Mouse (Mus musculus) embryonic facial prominence, embryonic 14.5 days (tissue): ENCODE data around the gene Fpr3. TPM values are rescaled to one million over a fixed set of nuclear protein-coding genes. Genes with fewer than 3 reads are reported as not detected.

Experiments used
- ATAC-seq: fragments of 200-750 bp; cut with Nextera tagmentation; 2 replicates; pipeline ENCODE4 v1.8.0; 2017; ENCODE audit warnings: low read depth, moderate number of reproducible peaks, moderate TSS enrichment
- DNase-seq: peaks from one replicate; pipeline ENCODE4 v3.0.0-alpha.2; 2015; ENCODE audit warnings: low spot score
- H3K27ac ChIP-seq: fragments of 300-500 bp; sonication (generic); replicated peaks from 2 replicates; pipeline ENCODE4 v1.5.1; 2014; ENCODE audit warnings: low read depth, mild to moderate bottlenecking, low read length, moderate library complexity
- H3K27me3 ChIP-seq: fragments of 300-500 bp; sonication (generic); replicated peaks from 2 replicates; pipeline ENCODE4 v1.6.1; 2014; ENCODE audit warnings: low read length; ENCODE audit not compliant: control insufficient read depth, insufficient read depth
- H3K36me3 ChIP-seq: fragments of 300-500 bp; sonication (generic); 2 replicates; pipeline ENCODE4 v1.6.1; 2014; ENCODE audit warnings: low read length, mixed read lengths; ENCODE audit not compliant: control insufficient read depth, insufficient read depth
- H3K4me1 ChIP-seq: fragments of 300-500 bp; sonication (generic); 2 replicates; pipeline ENCODE4 v1.6.1; 2014; ENCODE audit warnings: antibody characterized with exemption, low read length; ENCODE audit not compliant: control insufficient read depth, insufficient read depth
- H3K4me2 ChIP-seq: fragments of 300-500 bp; sonication (generic); 2 replicates; pipeline ENCODE4 v1.6.1; 2014; ENCODE audit warnings: low read depth, mild to moderate bottlenecking, low read length, moderate library complexity, mixed read lengths
- H3K4me3 ChIP-seq: fragments of 300-500 bp; sonication (generic); 2 replicates; pipeline ENCODE4 v1.5.1; 2014; ENCODE audit warnings: low read depth, mild to moderate bottlenecking, low read length
- H3K9ac ChIP-seq: fragments of 300-500 bp; sonication (generic); 2 replicates; pipeline ENCODE4 v1.6.1; 2014; ENCODE audit warnings: low read depth, mild to moderate bottlenecking, low read length, moderate library complexity, mixed read lengths
- H3K9me3 ChIP-seq: fragments of 300-500 bp; sonication (generic); 2 replicates; pipeline ENCODE4 v1.6.1; 2016; ENCODE audit warnings: low read length; ENCODE audit not compliant: control insufficient read depth
- WGBS: fragments of 180-500 bp; shearing (Covaris S2); extraction: QIAGEN DNeasy Blood & Tissue Kit; methylation state at CpG from one replicate; pipeline ENCODE4 v1.1.7; 2014; 5-methylcytosine and 5-hydroxymethylcytosine counted together
- polyA plus RNA-seq: library from polyadenylated mRNA; unstranded; fragments of >200 nt; fragmentation: Nextera tagmentation; extraction: Ambion mirVana; gene quantifications from 2 replicates; pipeline ENCODE4 v1.2.1, GENCODE M21; 2014

The Fpr3 gene
- polyA plus RNA-seq, 1 experiment from 2014 or later = not detected

- Histone ChIP-seq H3K4me2 (no peak overlapping the region), H3K9me3 (no peaks in the 10 kb centered on the region), H3K27me3 (0 out of 2 replicates have a peak, but pooled peaks cover 4% of the 10 kb centered on the region), H3K36me3 (no peaks in the 10 kb centered on the region), H3K4me1 (peaks cover 6% of the 10 kb centered on the region), H3K27ac (no peak overlapping the region), H3K4me3 (no peak overlapping the region), H3K9ac (no peak overlapping the region)
- peak; percentile 28; the same call in 1 of the 2 replicates for ATAC-seq
- WGBS = 26% methylated on average over 40 of the region's 55 CpGs
- no peak for DNase-seq
Observed at GRCm38 (mm10) chr17:17849906-17850712, 37.5 kb upstream of the Fpr3 start.

DNA sequence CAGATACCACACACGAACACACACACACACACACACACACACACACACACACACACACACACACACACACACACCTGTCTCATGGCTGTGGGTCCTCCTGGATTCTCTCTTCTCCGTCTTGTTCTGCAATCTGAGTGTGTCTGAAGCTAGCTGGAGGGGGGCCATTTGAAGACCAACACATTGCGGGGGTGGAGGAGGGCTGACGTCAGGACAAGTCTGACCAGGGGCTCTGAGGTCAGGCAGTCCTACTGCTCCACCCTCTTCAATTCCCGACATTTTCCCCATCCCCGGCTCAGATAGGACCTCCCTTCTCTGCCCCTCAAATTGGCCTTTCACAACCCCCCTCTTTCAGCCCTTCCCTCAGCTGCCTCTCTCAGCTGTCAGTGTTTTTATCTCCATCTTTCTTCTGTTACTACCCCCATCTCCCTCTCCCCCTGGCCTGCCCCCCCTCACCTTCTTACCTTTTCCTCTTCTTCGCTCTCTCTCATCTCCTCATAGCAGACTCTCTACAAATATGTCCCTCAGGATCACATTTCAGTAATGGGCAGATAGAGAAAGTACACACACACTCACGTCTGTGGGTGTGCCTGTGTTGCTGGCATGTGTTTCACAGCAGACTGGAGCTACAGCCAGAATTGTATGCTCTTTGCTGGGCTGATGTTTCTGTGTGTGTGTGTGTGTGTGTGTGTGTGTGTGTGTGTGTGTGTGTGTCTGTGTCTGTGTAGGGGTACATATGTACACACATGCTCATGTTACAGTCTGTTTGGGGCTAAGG is 32.4 kb upstream of the Fpr3 start, which contains the start of gene Has1:
Gene Has1, minus strand, starts transcription at position 142 of the 775 bp plus-strand sequence.
- 0 out of 2 replicates have a peak within 1 kb of the TSS, but pooled peaks have one; percentile 15 for H3K4me2 ChIP-seq
- 27% methylated on average over 7 of the region's 8 CpGs for WGBS
- H3K36me3 ChIP-seq = 0 out of 2 replicates have a peak, but pooled peaks cover 5% of the 10 kb centered on the region
- ATAC-seq = peak; percentile 34; the same call in 1 of the 2 replicates
- peaks cover 8% of the 10 kb centered on the region for H3K4me1 ChIP-seq
- no peaks in the 10 kb centered on the region for H3K27me3 ChIP-seq
- H3K4me3 ChIP-seq = no peak within 1 kb of the TSS
- DNase-seq = peak; percentile 30
- H3K9ac ChIP-seq = no peak within 1 kb of the TSS
- H3K27ac ChIP-seq = 0 out of 2 replicates have a peak within 1 kb of the TSS, but pooled peaks have one; percentile 15
- no peaks in the 10 kb centered on the region for H3K9me3 ChIP-seq

DNA sequence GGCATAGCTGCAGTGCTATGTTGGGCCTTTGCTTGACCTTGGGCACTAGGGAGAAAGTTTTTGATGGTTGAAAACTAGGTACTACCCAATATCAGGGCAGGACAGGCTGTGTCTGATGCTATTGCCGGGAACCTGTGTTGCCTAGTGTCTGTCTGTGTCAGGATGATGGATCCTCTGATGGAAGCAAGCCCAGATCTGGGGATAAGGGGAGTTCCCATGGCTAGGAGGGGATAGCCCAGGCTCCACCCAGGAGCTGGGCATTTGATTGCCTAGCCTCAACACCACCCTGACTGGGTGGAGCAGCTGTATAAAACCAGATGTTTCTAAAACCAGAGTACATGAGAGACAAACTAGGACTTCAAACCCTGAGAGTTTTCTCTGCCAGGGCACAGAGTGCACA is 31.0 kb upstream of the Fpr3 start:
- WGBS = 79% methylated on average over 1 of the region's 1 CpGs
- DNase-seq = no peak

DNA sequence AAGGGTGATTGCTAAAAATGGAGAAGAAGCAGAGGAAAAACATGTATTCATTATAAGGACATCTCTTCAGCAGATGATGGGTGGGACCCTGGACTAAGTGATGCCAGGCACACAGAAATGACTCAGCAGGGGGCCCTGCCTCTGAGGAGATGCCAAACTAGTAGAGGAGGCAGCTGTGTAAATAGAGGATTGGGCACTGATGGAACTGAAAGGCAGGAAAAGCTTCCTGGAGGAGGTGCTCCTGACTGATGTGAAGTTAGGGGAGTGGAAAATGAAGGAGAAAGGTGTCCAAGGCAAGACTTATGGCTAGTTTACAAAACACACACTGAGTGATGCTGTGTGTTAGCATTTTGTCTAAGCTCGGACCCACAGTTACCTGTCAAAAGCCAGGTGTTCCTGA is 30.2 kb upstream of the Fpr3 start:
- 75% methylated on average over 1 of the region's 1 CpGs for WGBS

More for the DNA sequence above, 31.0 kb upstream of the Fpr3 start:
- no peak for ATAC-seq
- H3K4me2 ChIP-seq = no peak overlapping the region
- H3K27ac ChIP-seq = no peak overlapping the region
- peaks cover 8% of the 10 kb centered on the region for H3K4me1 ChIP-seq
- H3K36me3 ChIP-seq = 0 out of 2 replicates have a peak, but pooled peaks cover 5% of the 10 kb centered on the region
- H3K9ac ChIP-seq = no peak overlapping the region
- no peaks in the 10 kb centered on the region for H3K27me3 ChIP-seq
- H3K9me3 ChIP-seq = no peaks in the 10 kb centered on the region
- H3K4me3 ChIP-seq = no peak overlapping the region

DNA sequence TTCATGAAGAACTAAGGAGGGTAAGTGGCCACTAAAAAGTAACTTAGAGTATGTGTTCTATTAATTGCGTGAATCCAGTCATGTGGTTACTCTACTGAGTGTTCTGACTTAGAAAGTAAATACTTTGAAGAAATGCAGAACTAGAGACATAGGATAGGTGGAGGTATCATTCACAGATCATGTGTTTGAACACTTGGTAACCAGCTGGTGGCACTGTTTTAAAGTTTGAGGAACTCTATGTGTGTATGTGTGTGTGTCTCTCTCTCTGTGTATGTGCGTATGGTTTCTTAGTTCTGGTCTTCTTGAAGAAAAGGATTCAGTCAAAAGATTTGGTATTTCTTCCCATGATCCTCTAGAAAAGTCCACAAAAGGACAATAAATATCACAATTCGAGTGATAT is 27.5 kb upstream of the Fpr3 start:
- H3K9ac ChIP-seq = no peak overlapping the region
- no peak overlapping the region for H3K4me3 ChIP-seq
- peaks cover 21% of the 10 kb centered on the region; the same call in 1 of the 2 replicates for H3K36me3 ChIP-seq
- H3K27me3 ChIP-seq = no peaks in the 10 kb centered on the region
- H3K27ac ChIP-seq = no peak overlapping the region
- ATAC-seq (no peak), DNase-seq (no peak)
- H3K4me2 ChIP-seq = no peak overlapping the region
- no peaks in the 10 kb centered on the region for H3K9me3 ChIP-seq
- peaks cover 3% of the 10 kb centered on the region for H3K4me1 ChIP-seq
- WGBS = 86% methylated on average over 3 of the region's 3 CpGs

More for the DNA sequence above, 30.2 kb upstream of the Fpr3 start:
- Histone ChIP-seq H3K9ac (no peak overlapping the region), H3K27ac (no peak overlapping the region), H3K27me3 (no peaks in the 10 kb centered on the region), H3K9me3 (no peaks in the 10 kb centered on the region), H3K4me2 (no peak overlapping the region), H3K36me3 (0 out of 2 replicates have a peak, but pooled peaks cover 5% of the 10 kb centered on the region), H3K4me1 (peaks cover 8% of the 10 kb centered on the region), H3K4me3 (no peak overlapping the region)
- DNase-seq (peak; percentile 29), ATAC-seq (no peak)

DNA sequence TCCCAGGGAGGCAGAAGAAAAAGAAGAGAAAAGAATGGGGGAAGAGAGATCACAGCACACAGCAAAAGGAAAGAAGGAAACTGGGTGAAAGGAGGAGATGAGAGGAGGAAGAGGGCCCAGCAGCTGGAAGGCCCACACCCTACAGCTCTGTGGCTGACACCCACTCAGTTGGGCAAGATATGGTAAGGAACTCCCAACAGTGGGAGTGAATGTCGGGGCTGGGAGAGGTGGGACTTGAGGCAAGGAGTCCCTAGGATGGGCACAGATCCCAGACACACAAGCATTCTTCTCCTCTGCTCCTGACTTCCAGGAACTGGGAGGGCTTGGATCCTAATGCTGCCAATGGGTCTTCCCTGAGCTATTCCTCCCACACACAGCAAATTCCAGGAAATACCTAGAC is 25.3 kb upstream of the Fpr3 start:
- no peak overlapping the region for H3K27ac ChIP-seq
- H3K27me3 ChIP-seq = no peaks in the 10 kb centered on the region
- peaks cover 28% of the 10 kb centered on the region for H3K36me3 ChIP-seq
- WGBS = 33% methylated on average over 1 of the region's 1 CpGs
- no peak overlapping the region for H3K4me2 ChIP-seq
- no peak overlapping the region for H3K4me3 ChIP-seq
- H3K9ac ChIP-seq = no peak overlapping the region
- H3K4me1 ChIP-seq = no peaks in the 10 kb centered on the region
- no peak for ATAC-seq
- H3K9me3 ChIP-seq = no peaks in the 10 kb centered on the region
- DNase-seq = no peak

DNA sequence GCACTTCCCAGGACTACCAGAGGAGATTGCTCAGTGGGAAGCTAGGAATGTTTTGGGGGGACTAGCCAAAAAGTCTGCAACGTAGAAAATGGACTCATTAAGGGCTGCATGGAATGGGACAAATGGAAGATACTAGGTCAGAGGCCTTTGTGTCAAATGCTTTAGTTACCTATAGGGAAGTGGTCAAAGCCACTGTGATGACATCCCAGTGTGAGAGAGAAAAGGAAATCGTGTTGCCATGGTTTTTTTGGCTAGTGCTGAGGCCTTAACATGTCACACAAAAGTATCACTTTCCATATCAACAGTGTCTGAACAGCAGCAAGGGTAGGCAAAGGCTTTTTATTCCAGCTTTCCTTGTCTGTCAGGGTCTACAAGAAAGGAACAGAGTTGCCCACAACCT is 22.5 kb upstream of the Fpr3 start:
- 63% methylated on average over 2 of the region's 2 CpGs for WGBS

GRCm38 (mm10) chr17:17866801-17867469 is 20.7 kb upstream of the Fpr3 start:
- Histone ChIP-seq H3K36me3 (peaks cover 25% of the 10 kb centered on the region), H3K27ac (no peak overlapping the region)

More for the DNA sequence above, 22.5 kb upstream of the Fpr3 start:
- H3K36me3 ChIP-seq = peaks cover 25% of the 10 kb centered on the region
- H3K27ac ChIP-seq = no peak overlapping the region
- DNase-seq (no peak), ATAC-seq (no peak)
- H3K4me1 ChIP-seq = no peaks in the 10 kb centered on the region
- H3K9ac ChIP-seq = no peak overlapping the region
- H3K9me3 ChIP-seq = no peaks in the 10 kb centered on the region
- H3K4me3 ChIP-seq = no peak overlapping the region
- H3K4me2 ChIP-seq = no peak overlapping the region
- no peaks in the 10 kb centered on the region for H3K27me3 ChIP-seq

More at GRCm38 (mm10) chr17:17866801-17867469, 20.7 kb upstream of the Fpr3 start:
- Histone ChIP-seq H3K4me3 (no peak overlapping the region), H3K9ac (no peak overlapping the region), H3K4me1 (no peaks in the 10 kb centered on the region), H3K4me2 (no peak overlapping the region), H3K27me3 (no peaks in the 10 kb centered on the region), H3K9me3 (no peaks in the 10 kb centered on the region)
- DNase-seq (no peak), ATAC-seq (no peak)
- 85% methylated on average over 11 of the region's 11 CpGs for WGBS
